Mouse (Mus musculus): ENCODE data around the gene Stac2.

- TF ChIP-seq CTCF (IDR thresholded peaks at IDR 0.05; ENCODE audit: extremely low read depth, insufficient read length, insufficient replicate concordance, low read depth, low read length) (0 out of 2 replicates have a peak, but pooled peaks have one; percentile 10), POLR2A (IDR thresholded peaks at IDR 0.05; ENCODE audit: low read depth, low read length) (no peak)
Measured at GRCm38 (mm10) chr11:98018858-98019641, 34.2 kb downstream of the Stac2 start.

Data from small intestine, adult 2 months (tissue).